Mouse (Mus musculus) ES-Bruce4 (cell line): ENCODE data around the gene D17Wsu92e.

Experiments used
- CTCF ChIP-seq: IDR thresholded peaks from one replicate; pipeline ENCODE4 v1.8.1; 2011; ENCODE audit warnings: low read depth, low read length
- POLR2A ChIP-seq: IDR thresholded peaks from one replicate; pipeline ENCODE4 v1.8.1; 2011; ENCODE audit warnings: low read length; ENCODE audit not compliant: insufficient read depth

DNA sequence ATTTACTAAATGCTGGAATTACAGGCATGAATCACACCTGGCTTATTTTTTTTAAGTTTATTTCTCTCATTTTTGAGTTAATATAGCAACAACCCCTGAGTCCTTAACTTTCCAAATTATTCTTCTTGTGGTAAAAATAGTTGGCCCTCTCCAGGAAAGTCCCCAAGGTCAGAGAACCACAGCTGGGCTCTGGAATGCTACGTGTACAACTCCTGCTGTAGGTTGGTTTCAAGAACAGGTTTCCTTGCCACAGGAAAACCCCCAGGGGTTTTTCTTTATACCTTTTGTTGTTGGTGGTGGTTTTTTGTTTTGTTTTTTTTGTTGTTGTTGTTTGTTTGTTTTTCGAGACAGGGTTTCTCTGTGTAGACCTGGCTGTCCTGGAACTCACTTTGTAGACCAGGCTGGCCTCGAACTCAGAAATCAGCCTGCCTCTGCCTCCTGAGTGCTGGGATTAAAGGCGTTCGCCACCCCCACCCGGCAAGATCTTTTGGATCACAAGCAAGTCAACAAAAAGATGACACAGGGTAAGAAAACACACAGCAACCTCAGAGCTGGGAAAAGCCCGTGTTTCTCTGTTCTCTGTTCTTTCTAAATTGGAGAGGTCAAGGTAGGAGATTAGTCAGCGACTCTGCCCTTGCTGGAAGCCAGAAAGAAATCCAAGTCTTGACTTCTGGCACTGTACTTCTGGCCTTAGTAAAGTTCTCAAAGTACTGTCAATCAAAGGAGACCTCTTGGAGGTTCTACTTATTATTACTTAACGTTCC is 2.9 kb upstream of the D17Wsu92e start:
- no peak for TF ChIP-seq CTCF
- no peak for TF ChIP-seq POLR2A
